Mouse (Mus musculus) urinary bladder, postnatal 36 days (tissue): ENCODE data around the gene Grn.

ENCODE experiments used
- DNase-seq, 2 experiments: peaks; one replicate each; pipeline ENCODE4 v3.0.0; 2022; ENCODE audit warnings: low spot score in 2 of 2, mixed read lengths in 1 of 2

Grn gene

DNA sequence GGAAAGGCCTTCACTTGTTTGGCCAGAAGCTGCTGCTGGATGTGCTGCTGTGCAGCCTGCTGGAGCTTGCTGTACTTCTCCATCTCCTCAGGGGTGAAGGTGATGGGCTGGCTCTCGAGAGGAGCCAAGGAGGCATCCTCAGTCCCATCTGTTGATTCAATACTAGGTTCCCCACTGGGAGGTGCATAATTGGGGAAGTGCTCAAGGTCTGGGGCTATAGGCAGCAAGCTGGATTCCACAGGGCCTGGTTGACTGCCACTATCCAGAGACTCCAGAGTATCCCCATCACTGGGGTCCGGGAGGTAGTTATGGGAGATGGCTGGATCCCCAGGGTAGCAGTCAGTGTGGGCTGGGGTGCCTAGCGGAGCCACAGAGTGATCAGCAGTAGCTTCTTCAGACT, 48.6 kb downstream of the Grn start:
- no peak for DNase-seq

DNA sequence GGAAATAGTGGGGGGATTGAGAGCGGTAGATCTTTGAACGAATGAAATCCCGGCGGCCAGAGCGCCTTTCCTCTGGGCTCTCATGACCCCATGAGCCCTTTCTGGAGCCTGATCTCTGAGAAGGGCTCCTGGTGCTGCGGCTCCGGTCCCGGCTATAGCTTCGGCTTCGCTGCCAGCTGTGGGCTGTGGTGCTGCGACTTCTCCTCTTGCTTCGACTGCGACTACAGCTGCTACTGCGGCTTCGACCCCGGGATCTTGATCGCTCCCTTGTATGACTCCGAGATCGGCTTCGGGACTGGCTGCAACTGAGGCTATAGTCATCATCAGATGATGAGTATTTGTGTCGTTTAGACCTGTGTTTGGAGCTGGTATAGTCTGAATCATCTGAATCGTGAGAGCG, 49.5 kb downstream of the Grn start:
- DNase-seq: no peak

DNA sequence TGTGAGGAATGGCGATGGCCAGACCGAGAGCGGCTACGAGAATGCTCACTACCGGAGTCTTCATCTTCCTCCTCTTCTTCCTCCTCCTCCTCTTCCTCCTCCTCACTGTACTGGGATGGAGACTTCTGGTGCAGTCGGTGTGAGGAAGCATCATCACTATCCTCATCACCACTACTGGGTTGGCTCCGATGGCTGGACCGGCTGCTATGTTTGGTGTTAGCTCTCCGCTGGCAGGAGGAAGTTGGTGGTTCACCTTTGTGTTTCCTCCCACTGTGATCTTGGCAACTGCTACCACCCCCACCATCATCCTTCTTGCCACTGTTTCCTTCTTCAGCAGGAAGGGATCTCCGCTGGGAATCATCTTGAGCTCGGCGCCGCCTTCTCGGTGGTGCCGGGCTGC, 50.0 kb downstream of the Grn start:
- no peak for DNase-seq

DNA sequence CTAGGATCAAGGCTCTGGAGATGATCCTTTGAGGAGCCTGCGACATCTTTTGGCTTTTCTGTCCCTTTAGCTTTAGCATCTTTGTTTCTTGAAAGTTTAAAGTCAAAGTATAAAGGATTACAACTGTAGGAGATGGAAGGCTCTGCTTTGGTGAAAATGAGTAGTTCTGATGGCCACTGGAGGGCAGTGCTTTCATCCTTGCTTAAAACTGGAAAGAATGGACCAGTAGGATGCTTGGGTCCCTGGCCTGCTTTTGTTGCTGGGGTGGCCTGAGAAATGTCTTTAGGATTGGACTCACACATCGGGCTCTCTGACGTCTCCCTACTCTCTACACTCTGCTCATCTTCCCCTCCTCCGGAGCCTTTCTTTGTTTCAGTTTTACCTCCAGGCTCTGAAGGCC, 50.8 kb downstream of the Grn start:
- no peak for DNase-seq

DNA sequence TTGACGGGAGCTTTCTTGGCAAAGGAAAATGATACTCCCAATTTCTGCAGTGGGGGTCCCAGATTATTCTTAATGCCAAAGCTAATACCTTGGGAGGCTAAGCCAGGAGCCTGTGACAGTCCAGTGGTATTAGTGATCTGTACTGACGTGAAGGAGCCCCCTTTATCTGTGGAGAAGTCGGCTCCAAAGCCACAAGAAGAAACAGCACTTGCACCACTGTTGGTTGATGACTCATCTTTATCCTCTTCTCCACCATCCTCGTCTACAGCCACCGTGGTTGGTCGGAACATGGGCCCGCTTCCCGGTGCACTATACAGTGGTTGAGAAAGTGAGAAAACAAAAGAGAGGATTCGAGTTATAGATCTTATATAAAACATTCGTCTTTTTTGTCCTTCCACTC, 51.7 kb downstream of the Grn start:
- no peak for DNase-seq
